Mouse (Mus musculus): Measurements from ENCODE around the gene Samd4b. TPM values are rescaled to one million over a fixed set of nuclear protein-coding genes. Genes with fewer than 3 reads are reported as not detected.
"Not testable (repeated sequence)": the region's sequence is repeated elsewhere in the genome, so short reads cannot be mapped to it uniquely, and the experiment has no call there.

Gene Samd4b
- total RNA-seq, 2 experiments from 2014 or later, result 43.0 to 44.1 TPM

DNA sequence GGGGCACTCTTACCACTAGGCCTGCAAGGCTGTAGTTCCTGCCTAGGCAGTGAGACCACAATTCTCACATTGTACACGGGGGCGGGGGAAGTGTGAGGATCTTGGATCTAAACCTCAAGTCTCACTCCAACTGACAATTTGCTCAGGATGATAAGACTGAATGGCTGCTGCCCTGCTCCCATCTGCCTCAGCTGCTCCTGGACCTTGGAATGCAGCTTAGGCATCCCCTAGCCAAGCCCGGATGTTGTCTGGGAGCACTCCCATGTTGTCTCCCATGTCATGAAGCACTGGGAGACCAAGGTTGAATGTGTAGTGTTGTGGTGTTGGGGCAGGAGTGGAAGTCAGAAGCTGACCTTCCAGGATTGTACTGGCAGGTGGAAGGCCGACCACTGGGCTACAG, 30.4 kb downstream of the Samd4b start:
- DNase-seq (ENCODE audit: low spot score in 2 of 2), result no peak

GRCm38 (mm10) chr7:28565407-28565806, 32.5 kb downstream of the Samd4b start:
- DNase-seq (ENCODE audit: low spot score in 2 of 2), result no peak

DNA sequence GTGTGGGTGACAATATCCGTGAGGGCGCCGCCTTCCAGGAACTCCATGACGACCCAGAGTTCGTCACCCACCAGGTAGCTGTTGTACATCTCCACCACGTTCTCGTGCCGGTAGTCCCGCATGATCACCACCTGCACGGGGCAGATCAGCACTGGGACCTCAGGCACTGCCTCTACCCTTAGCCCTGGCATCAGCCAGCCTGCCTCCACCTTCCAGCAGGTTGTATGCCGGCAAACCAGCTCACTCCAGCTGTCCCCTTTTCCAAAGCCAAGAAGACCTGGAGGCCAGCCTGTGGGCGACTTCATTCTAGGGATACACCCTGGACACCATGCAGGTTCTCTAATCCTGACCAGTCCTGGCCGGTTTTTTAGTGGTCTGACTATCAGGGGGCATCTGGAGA, 35.0 kb downstream of the Samd4b start:
- no peak for DNase-seq (ENCODE audit: low spot score in 2 of 2)

DNA sequence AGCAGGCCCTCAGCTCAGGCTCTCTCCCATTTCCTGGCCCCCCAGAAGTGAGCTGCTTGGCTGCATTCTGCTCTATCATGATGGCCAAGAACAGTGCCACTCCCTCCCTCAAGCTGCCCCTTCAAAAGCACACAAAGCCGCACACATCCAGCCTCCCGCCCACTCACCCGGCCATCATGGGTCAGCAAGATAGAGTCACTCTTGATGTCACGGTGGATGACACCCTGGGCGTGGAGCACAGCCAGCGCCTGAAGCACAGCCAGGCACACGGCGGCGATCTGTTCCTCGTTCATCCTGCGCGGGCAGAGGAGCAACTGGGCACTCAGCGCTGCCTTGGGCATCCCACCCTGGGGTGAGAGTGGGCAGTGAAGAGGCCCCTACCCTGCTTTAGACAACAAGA, 35.6 kb downstream of the Samd4b start:
- DNase-seq (ENCODE audit: low spot score in 2 of 2), result no peak

- no peak for DNase-seq (ENCODE audit: low spot score in 2 of 2)
Observed at GRCm38 (mm10) chr7:28561967-28562366, 36.0 kb downstream of the Samd4b start.

DNA sequence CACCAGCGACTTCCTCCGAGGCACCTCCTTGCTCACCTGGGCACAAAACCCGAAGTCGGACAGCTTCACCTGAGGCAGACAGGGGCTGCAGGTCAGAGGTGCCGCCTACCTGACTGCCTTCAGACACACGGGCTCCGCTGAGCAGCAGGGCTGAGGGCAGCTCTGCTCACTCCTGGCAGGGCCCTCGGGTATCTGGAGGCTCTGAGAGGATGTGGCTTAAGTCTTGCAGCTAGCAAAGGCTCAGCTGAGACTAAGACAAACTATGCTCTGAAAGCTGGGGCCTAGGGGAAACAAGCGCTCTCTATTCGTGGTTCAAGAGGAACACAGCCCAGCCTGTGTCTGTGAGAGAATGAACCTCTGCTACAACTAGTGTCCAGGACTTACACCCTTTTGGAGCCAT, 37.1 kb downstream of the Samd4b start:
- no peak for DNase-seq (ENCODE audit: low spot score in 2 of 2)

DNA sequence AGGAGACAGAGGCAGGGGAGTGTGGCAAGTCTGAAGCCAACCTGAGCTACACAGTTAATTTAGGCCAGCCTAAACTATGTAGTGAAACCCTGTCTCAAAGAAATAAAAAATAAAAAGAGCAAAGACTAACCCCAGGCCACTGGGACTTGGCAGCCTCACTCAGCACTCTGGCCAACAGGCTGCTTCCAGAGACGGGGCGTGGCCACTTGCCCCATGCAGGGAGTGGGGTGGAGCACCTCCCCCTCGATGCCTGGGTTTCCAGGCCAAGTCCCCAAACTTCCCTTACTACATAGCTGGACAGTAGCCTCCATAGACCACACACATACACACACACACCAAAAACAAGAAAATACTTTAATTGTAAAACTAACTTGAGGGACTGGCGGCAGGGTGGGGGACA, 39.5 kb downstream of the Samd4b start:
- peak; percentile 55 to 75 for DNase-seq (ENCODE audit: low spot score in 2 of 2)

DNA sequence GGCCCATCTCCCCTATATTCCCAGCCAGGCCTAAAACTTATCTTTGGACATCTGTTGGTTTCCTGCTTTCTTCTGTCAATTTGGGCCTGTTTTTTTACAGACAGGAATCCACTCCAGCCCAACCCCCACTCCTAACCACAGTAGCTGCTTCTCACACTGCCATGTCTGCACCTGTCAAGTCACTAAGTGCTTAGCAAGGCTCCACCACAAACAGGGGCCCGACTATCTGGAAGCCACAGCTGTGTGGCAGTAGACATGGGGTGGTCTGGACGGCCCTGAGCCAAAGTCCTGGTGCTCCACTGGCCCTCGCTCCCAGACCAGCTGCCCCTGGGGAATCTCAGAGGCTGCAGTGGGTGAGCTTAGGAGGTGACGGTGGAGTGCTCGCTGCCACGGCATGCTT, 40.2 kb downstream of the Samd4b start:
- DNase-seq (ENCODE audit: low spot score in 2 of 2), result no peak

DNA sequence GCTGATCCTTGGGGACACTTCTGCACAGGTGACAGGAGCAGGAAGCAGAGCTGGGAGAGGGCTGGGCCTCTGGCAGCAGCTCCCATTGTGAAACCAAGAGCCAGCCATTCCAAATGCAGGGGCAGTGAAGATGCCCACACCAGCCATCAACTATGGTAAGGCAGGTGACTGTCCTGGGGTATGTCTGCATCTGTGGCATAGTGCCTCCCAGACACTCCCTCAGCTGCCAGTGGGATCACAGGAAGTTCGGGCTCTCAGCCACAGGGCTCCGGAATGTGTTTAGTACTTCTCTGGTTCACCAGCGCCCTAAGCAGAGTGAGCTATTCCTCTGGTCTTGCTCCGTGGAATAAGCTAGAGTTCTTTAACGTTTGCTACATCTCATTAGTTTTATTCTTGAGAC, 40.9 kb downstream of the Samd4b start:
- no peak for DNase-seq (ENCODE audit: low spot score in 2 of 2)

DNA sequence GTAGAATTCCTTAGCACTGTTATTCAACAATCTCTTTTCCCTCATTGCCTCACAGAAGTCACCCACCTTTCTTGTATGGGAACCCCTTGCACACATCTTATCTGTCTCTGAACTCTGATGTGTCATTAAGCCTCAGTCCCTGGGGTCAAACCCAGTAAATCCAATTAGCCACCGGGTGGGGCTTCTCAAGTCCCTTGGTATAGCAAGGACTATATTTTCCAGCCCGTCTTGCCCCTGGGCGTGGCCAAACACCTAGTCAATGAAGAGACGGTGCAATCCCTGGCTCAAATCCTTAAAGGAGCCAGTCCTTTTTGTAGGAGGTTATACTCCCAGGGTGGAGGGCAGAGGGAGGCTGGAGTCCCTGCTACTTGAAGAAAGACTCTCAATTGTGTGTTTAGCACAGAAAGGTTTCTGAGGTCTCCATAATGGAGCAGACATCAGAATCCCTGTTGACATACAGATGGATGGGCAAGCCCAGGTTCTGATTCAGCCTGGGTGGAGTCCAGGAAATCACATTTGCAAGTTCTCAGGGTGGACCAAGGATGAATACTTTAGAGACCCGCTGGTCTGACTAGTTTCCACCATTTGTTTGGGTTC, 41.9 kb downstream of the Samd4b start:
- no peak for DNase-seq (ENCODE audit: low spot score in 2 of 2)

- no peak for DNase-seq (ENCODE audit: low spot score in 2 of 2)
Observed at GRCm38 (mm10) chr7:28553076-28553475, 44.9 kb downstream of the Samd4b start.

DNA sequence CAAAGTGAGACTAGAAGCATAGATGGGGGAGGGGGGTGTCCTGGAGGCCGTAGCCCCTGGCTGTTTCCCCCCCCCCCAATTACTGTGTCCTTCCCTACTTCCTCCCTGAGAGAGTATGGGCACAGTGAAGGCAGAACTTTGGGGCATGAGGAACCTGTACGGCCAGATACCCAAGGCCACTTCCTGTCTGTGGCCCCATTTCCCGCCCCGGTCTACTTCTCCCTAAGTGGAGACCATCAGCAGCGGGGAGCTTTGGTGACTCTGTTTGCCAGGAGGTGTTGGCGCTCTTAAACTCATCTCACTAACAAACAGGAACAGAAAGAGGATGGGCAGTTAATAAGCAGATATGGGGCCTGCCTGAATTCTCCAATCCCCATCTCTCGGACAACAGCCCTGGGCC, 50.3 kb downstream of the Samd4b start:
- no peak for DNase-seq (ENCODE audit: low spot score in 2 of 2)

DNA sequence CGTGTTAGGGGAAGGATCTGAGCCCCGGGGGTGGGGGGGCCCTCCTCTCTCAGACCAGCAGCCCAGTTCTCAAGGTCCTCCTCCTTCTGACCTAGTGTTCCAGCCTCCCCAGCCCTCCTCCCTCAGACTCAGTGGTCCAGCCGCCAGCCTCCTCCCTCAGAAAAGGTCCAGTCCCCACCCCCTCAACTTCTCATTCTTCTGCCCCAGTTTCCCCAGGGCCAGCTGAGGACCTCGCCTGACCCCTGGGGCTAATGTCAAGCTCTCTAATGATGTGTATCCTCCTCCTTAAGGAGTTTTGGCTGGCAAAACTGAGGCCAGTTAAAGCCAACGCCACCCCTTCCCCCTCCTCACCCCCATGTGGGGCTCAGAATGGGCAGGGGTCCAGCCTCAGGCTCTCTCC, 50.8 kb downstream of the Samd4b start, which contains the start of gene Nccrp1:
TSS of gene Nccrp1 (minus strand) at position 101 of the 400 bp plus-strand sequence.
- DNase-seq (ENCODE audit: low spot score in 2 of 2), result no peak

- DNase-seq (ENCODE audit: low spot score in 2 of 2), result no peak
Observed at GRCm38 (mm10) chr7:28546649-28547048, 51.3 kb downstream of the Samd4b start.

- no peak for DNase-seq (ENCODE audit: low spot score in 2 of 2)
Observed at GRCm38 (mm10) chr7:28545891-28546210, 52.1 kb downstream of the Samd4b start.

GRCm38 (mm10) chr7:28545048-28545890, 52.7 kb downstream of the Samd4b start:
- no peak for DNase-seq (ENCODE audit: low spot score in 2 of 2)

DNA sequence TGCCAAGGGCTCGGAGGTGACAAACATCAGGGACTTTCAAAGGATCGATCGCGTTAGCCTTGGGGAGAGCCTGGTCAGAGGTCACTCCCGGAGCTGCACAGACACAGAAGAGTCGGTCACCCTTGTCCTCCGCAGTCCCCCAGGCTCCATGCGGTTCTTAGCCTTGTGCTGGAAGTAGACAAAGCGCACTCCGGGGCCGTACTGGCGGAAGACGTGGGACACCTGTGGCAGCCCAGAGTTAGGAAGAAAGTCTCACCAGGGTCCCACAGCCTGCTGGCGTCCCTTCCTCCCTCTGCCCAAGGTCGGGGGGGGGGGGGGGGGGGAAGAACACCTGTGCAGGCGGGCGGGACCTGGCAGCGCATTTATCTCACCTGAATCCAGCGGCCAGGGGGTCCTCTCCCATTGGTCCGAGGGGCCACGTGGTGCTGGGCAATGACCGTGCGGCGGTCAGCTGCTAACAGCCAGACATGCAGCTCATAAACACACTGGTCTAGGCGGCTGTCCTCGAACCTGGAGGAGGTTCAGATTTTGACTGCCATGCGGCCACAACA, 53.8 kb downstream of the Samd4b start:
- DNase-seq (ENCODE audit: low spot score in 2 of 2), result no peak

- DNase-seq (ENCODE audit: low spot score in 2 of 2), result no peak
Observed at GRCm38 (mm10) chr7:28540526-28540925, 57.4 kb downstream of the Samd4b start, which contains the start of gene Sycn. TSS of gene Sycn (plus strand) at chr7:28540885.

- not testable (repeated sequence) for DNase-seq (ENCODE audit: low spot score in 2 of 2)
Observed at GRCm38 (mm10) chr7:28538886-28539285, 59.1 kb downstream of the Samd4b start.

DNA sequence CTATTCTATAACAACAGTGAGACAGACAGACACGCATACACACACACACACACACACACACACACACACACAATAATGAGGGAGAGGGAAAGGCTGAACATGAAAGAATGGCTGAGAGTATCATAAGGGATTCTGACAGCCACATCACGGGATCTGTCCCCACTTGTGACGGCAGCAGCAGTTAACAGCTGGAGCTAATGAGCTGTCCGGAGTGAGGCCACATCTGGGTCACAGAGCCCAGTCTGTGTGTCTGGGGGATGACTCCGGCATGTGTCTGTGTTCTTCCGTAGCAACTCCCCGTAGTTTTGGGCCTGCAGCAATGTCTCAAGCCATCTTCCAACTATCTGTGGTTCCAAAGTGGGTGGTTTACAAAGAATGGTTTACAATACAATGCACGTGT, 65.9 kb downstream of the Samd4b start:
- no peak for DNase-seq (ENCODE audit: low spot score in 2 of 2)

DNA sequence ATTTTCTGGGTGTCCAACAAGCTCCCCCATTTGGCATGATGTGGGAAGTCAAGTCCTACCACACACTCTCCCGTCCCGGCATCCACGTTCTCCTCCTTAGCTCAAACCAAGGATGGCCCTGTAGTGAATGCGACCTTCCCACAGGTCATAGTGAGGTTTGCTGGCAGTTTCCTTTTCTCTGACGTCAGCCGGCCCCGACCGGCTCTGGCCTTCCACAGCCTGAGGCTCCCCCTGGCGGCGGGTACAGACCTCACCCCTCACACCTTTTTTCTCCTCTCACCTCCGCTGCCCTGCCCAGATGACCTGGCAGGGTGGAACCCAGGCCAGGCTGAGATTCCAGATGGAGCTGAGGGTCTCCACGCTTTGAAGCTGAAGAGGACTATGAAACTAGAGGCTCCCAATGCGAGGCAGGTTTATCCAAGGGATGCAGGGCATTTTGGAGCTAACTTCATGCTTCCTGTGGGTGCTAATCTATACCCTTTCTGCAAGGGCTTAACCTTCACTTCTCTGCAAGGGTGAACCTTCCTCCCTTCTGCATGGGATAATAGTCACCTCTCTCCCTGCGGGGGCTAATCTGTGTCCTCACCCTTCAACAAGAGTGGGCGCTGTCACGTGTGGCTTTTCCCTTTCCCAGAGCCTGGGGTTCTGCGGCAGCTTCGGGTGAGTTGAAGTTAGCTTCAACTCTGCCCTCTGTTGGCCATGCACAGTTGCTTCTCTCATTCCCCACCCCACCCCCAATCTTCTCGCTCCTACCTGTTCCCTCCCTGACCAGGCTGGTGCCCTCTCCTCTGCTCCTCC, 69.8 kb downstream of the Samd4b start:
- DNase-seq (ENCODE audit: low spot score in 2 of 2), result peak; percentile 72 to 76

DNA sequence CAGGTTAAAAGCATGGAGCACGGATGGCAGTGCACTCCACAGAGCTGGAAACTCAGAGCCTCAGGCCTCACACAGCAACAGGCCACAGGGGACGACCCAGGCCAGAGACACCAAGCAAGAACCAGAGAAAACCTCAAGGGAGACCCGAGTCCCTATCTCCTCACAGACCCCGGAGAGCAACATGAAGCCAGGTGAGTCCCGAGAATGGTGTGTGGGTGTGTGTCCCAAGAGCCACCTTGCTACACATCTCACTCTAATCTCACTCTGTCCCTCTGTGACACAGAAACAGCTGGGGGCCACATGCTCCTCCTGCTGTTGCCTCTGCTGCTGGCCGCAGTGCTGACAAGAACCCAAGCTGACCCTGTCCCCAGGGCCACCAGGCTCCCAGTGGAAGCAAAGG, 75.4 kb downstream of the Samd4b start, which contains the start of gene Ifnl3:
TSS of gene Ifnl3 (plus strand) at position 301 of the 400 bp plus-strand sequence.
- DNase-seq (ENCODE audit: low spot score in 2 of 2), result not testable (repeated sequence)
